Mouse (Mus musculus) limb, embryonic 15.5 days (tissue): Measurements from ENCODE around the gene Irgq. TPM values are rescaled to one million over a fixed set of nuclear protein-coding genes. Genes with fewer than 3 reads are reported as not detected.
A peak's percentile ranks its signal among the peaks of the same experiment; 100 is the strongest.

Experiments used
- ATAC-seq: fragments of 200-750 bp; cut with Nextera tagmentation; 2 replicates; pipeline ENCODE4 v1.8.0; 2017; ENCODE audit warnings: low read depth, moderate TSS enrichment; ENCODE audit not compliant: insufficient number of reproducible peaks, low FRiP score, low TSS enrichment
- H3K27ac ChIP-seq: fragments of 300-500 bp; sonication (generic); 2 replicates; pipeline ENCODE4 v1.5.1; 2015; ENCODE audit warnings: moderate library complexity, mild to moderate bottlenecking, inconsistent platforms
- H3K27me3 ChIP-seq: fragments of 300-500 bp; sonication (generic); 2 replicates; pipeline ENCODE4 v1.6.1; 2015; ENCODE audit warnings: inconsistent platforms
- H3K36me3 ChIP-seq: fragments of 300-500 bp; sonication (generic); 2 replicates; pipeline ENCODE4 v1.6.1; 2015; ENCODE audit warnings: inconsistent platforms
- H3K4me1 ChIP-seq: fragments of 300-500 bp; sonication (generic); 2 replicates; pipeline ENCODE4 v1.6.1; 2015; ENCODE audit warnings: inconsistent platforms
- H3K4me2 ChIP-seq: fragments of 300-500 bp; sonication (generic); 2 replicates; pipeline ENCODE4 v1.6.1; 2015; ENCODE audit warnings: mild to moderate bottlenecking, inconsistent platforms
- H3K4me3 ChIP-seq: fragments of 300-500 bp; sonication (generic); 2 replicates; pipeline ENCODE4 v1.5.1; 2015; ENCODE audit warnings: mild to moderate bottlenecking, inconsistent platforms
- H3K9ac ChIP-seq: fragments of 300-500 bp; sonication (generic); 2 replicates; pipeline ENCODE4 v1.6.1; 2015; ENCODE audit warnings: inconsistent platforms
- H3K9me3 ChIP-seq: fragments of 300-500 bp; sonication (generic); 2 replicates; pipeline ENCODE4 v1.6.1; 2016; ENCODE audit warnings: inconsistent platforms
- WGBS: fragments of 180-500 bp; shearing (Covaris S2); methylation state at CpG from one replicate; pipeline ENCODE4 v1.1.7; 2015; 5-methylcytosine and 5-hydroxymethylcytosine counted together
- polyA plus RNA-seq: library from polyadenylated mRNA; unstranded; fragments of >200 nt; fragmentation: Nextera tagmentation; extraction: Ambion mirVana; gene quantifications from 2 replicates; pipeline ENCODE4 v1.2.1, GENCODE M21; 2015

Irgq gene
- polyA plus RNA-seq, 1 experiment from 2014 or later, result 8.3 TPM

DNA sequence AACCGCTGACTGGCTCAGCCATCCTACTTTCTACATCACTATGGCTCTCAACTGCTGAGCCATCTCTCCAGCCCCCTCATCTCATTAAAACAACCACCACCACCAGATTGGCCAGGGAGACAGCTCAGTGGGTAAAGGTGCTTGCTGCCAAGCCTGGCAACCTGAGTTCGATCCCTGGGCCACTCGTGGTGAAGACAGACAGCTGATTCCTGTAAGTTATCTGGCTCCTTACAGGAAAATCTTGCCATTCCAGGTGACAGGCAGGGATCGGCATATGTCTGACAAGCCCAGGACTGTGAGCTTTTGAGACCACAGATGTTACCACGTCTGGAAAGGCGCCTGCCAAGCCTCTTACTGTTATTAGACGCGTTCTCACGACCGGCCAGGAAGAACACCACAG lies 47.3 kb downstream of the Irgq start:
- WGBS, result 81% methylated on average over 10 of the region's 10 CpGs
- no peak overlapping the region for H3K9ac ChIP-seq
- H3K27me3 ChIP-seq, result no peaks in the 10 kb centered on the region
- H3K27ac ChIP-seq, result no peak overlapping the region
- H3K9me3 ChIP-seq, result no peaks in the 10 kb centered on the region
- ATAC-seq, result no peak
- peaks cover 7% of the 10 kb centered on the region for H3K36me3 ChIP-seq
- no peak overlapping the region for H3K4me3 ChIP-seq
- no peak overlapping the region for H3K4me2 ChIP-seq
- H3K4me1 ChIP-seq, result no peaks in the 10 kb centered on the region

GRCm38 (mm10) chr7:24584876-24585275 lies 54.4 kb downstream of the Irgq start:
- H3K27ac ChIP-seq, result no peak overlapping the region
- H3K9ac ChIP-seq, result no peak overlapping the region
- peaks cover 26% of the 10 kb centered on the region for H3K27me3 ChIP-seq
- H3K4me2 ChIP-seq, result no peak overlapping the region
- no peaks in the 10 kb centered on the region for H3K36me3 ChIP-seq
- WGBS, result 90% methylated on average over 6 of the region's 6 CpGs
- peaks cover 17% of the 10 kb centered on the region; the same call in 1 of the 2 replicates for H3K4me1 ChIP-seq
- H3K4me3 ChIP-seq, result no peak overlapping the region
- no peak for ATAC-seq
- H3K9me3 ChIP-seq, result no peaks in the 10 kb centered on the region; the same call in 1 of the 2 replicates

DNA sequence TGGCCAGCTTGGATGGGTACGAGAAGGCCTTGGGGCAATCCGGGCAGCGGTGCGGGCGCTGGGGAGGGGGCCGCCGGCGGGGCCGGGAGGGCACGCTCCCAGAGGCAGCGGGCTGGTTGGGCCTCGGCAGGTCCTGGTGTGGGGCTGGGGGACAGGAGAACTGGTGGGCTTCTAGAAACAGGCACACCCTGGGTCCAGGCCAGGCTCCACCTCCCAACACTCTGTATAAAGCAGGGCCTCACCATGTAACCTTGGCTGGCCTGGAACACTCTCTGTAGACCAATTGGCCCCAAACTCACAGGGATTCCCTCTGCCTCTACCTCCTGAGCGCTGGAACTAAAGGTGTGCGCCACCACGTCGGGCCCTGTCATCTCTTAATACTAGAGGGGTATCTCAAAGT lies 55.5 kb downstream of the Irgq start:
- H3K4me3 ChIP-seq, result peak overlapping the region; percentile 4; the same call in 1 of the 2 replicates
- H3K27ac ChIP-seq, result no peak overlapping the region
- no peak for ATAC-seq

GRCm38 (mm10) chr7:24586828-24587227 lies 56.3 kb downstream of the Irgq start:
- no peaks in the 10 kb centered on the region; the same call in 1 of the 2 replicates for H3K9me3 ChIP-seq
- peak; percentile 62 for ATAC-seq
- H3K27ac ChIP-seq, result peak overlapping the region; percentile 61; the same call in 1 of the 2 replicates
- WGBS, result 6% methylated on average over 8 of the region's 8 CpGs
- H3K27me3 ChIP-seq, result peaks cover 26% of the 10 kb centered on the region
- peak overlapping the region; percentile 59 for H3K4me3 ChIP-seq
- H3K4me1 ChIP-seq, result peaks cover 17% of the 10 kb centered on the region; the same call in 1 of the 2 replicates
- H3K9ac ChIP-seq, result no peak overlapping the region
- no peaks in the 10 kb centered on the region for H3K36me3 ChIP-seq
- peak overlapping the region; percentile 86 for H3K4me2 ChIP-seq

More for the DNA sequence above, 55.5 kb downstream of the Irgq start:
- Histone ChIP-seq H3K4me1 (peaks cover 17% of the 10 kb centered on the region; the same call in 1 of the 2 replicates), H3K4me2 (no peak overlapping the region), H3K9me3 (no peaks in the 10 kb centered on the region; the same call in 1 of the 2 replicates), H3K9ac (no peak overlapping the region), H3K36me3 (no peaks in the 10 kb centered on the region), H3K27me3 (peaks cover 26% of the 10 kb centered on the region)
- WGBS, result 34% methylated on average over 16 of the region's 16 CpGs

GRCm38 (mm10) chr7:24587330-24588105 lies 57.0 kb downstream of the Irgq start, which contains the start of the genes Ethe1 and Zfp575:
TSS of gene Ethe1 (plus strand) at chr7:24587543.
TSS of gene Zfp575 (minus strand) at chr7:24587641.
- Histone ChIP-seq H3K36me3 (no peaks in the 10 kb centered on the region), H3K27me3 (peaks cover 26% of the 10 kb centered on the region), H3K9ac (peak within 1 kb of the TSS; percentile 57; the same call in 1 of the 2 replicates), H3K27ac (peak within 1 kb of the TSS; percentile 61; the same call in 1 of the 2 replicates), H3K4me3 (peak within 1 kb of the TSS; percentile 59), H3K4me2 (peak within 1 kb of the TSS; percentile 86), H3K4me1 (peaks cover 17% of the 10 kb centered on the region; the same call in 1 of the 2 replicates), H3K9me3 (no peaks in the 10 kb centered on the region; the same call in 1 of the 2 replicates)
- ATAC-seq, result peak; percentile 73
- 6% methylated on average over 30 of the region's 30 CpGs for WGBS

Other genes with a start within 250 kb of the Irgq start
- 39.6 and 49.2 TPM in 2 replicates for gene Zfp61, start 229.5 kb upstream of the Irgq start, polyA plus RNA-seq
- gene Zfp94, start 214.0 kb upstream of the Irgq start, polyA plus RNA-seq, result 12.2 and 12.8 TPM in 2 replicates
- not detected in 2 replicates for gene Tescl, start 196.8 kb upstream of the Irgq start, polyA plus RNA-seq
- 55.8 and 59.7 TPM in 2 replicates for gene Lypd5, start 181.5 kb upstream of the Irgq start, polyA plus RNA-seq
- 3.0 and 3.4 TPM in 2 replicates for gene Kcnn4, start 160.4 kb upstream of the Irgq start, polyA plus RNA-seq
- 23.2 and 23.6 TPM in 2 replicates for gene Smg9, start 131.1 kb upstream of the Irgq start, polyA plus RNA-seq
- 0.17 TPM in 1 of 2 replicates, not detected in the other for gene Irgc1, start 78.4 kb upstream of the Irgq start, polyA plus RNA-seq
- 8.1 and 10.1 TPM in 2 replicates for gene Plaur, start 68.2 kb upstream of the Irgq start, polyA plus RNA-seq
- 5.0 and 6.3 TPM in 2 replicates for gene Cadm4, start 48.7 kb upstream of the Irgq start, polyA plus RNA-seq
- gene Zfp428, start 23.7 kb upstream of the Irgq start, polyA plus RNA-seq, result 40.8 and 44.3 TPM in 2 replicates
- gene AC161166.1, start 18.2 kb upstream of the Irgq start, polyA plus RNA-seq, result 0.32 TPM in 2 replicates
- gene Pinlyp, start 15.4 kb downstream of the Irgq start, polyA plus RNA-seq, result 5.1 and 7.8 TPM in 2 replicates
- gene Xrcc1, start 15.6 kb downstream of the Irgq start, polyA plus RNA-seq, result 110 and 125 TPM in 2 replicates
- gene Ethe1, start 56.9 kb downstream of the Irgq start, polyA plus RNA-seq, result 28.0 and 28.7 TPM in 2 replicates
- gene Zfp575, start 57.0 kb downstream of the Irgq start, polyA plus RNA-seq, result 5.2 and 6.4 TPM in 2 replicates
- 1.4 and 1.7 TPM in 2 replicates for gene Phldb3, start 80.1 kb downstream of the Irgq start, polyA plus RNA-seq
- gene Lypd3, start 105.9 kb downstream of the Irgq start, polyA plus RNA-seq, result 125 and 128 TPM in 2 replicates
- gene Tex101, start 146.0 kb downstream of the Irgq start, polyA plus RNA-seq, result not detected in 2 replicates
- not detected in 2 replicates for gene BC049730, start 178.6 kb downstream of the Irgq start, polyA plus RNA-seq
- not detected in 2 replicates for gene Gm4763, start 196.2 kb downstream of the Irgq start, polyA plus RNA-seq
- gene Cd177, start 229.6 kb downstream of the Irgq start, polyA plus RNA-seq, result 0.23 and 0.25 TPM in 2 replicates
- gene Ceacam10, start 246.5 kb downstream of the Irgq start, polyA plus RNA-seq, result 0.17 and 0.37 TPM in 2 replicates